Mouse (Mus musculus): Measurements from ENCODE around the gene Olfr893.

DNA sequence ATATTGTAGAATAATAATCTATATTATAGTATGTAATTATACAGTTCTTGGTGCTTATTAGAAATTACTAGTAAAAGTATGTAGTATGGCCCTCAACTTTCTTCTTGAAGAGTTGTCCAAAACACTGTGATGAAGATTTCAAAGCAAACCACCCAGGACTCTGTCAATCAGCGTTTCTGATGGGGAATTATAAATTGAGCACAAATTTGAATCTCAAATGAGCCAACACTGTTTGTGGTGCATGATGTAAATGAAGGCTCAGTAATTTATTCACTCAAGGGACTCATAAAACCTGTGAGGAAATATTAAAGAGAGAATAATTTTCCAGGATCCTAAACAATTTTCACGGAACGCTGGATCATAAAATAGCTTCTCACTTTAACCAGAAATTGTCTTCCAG, at the start of gene Olfr893:
- TF ChIP-seq CTCF (IDR thresholded peaks at IDR 0.05; ENCODE audit: extremely low read depth, insufficient read depth, low read length) (no peak), POLR2A (IDR thresholded peaks at IDR 0.05; ENCODE audit: extremely low read depth, insufficient read depth, low read length) (no peak)
